Mouse (Mus musculus) thymus, adult 2 months (tissue): ENCODE results near the gene Gpr137.

Source experiments
- CTCF ChIP-seq: fragments of 200-500 bp; IDR thresholded peaks from 2 replicates; pipeline ENCODE4 v1.5.1; 2012; ENCODE audit warnings: mild to moderate bottlenecking, control low read depth, low read length, moderate library complexity, borderline replicate concordance; ENCODE audit not compliant: control insufficient read depth, poor library complexity, insufficient read depth; ENCODE audit errors: extremely low read depth
- POLR2A ChIP-seq: fragments of 200-500 bp; IDR thresholded peaks from 2 replicates; pipeline ENCODE4 v1.6.1; 2012; ENCODE audit warnings: mild to moderate bottlenecking, low read length, control low read depth, moderate library complexity; ENCODE audit not compliant: control insufficient read depth, poor library complexity, insufficient read depth; ENCODE audit errors: extremely low read depth

DNA sequence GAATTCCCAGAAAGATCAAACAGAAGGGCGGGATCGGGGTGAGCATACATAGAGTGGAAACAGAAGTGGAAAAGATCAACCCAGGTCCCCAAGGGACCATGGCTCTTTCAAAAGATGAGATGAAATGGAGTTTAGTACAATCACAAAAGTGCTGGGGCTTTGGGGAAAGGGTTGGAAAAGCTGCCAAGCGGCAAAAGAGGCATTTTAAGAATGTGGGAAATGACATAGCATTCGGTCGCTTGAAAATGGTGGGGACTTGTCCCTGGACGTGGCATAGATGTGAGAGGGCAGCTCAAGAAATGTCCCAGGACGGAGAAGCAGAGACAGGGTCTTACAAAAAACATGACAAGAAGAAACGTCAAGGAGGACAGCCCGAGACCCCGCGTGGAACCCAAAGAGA lies 33.3 kb downstream of the Gpr137 start:
- TF ChIP-seq CTCF: no peak
- TF ChIP-seq POLR2A: no peak
